In the genomic region with DNA sequence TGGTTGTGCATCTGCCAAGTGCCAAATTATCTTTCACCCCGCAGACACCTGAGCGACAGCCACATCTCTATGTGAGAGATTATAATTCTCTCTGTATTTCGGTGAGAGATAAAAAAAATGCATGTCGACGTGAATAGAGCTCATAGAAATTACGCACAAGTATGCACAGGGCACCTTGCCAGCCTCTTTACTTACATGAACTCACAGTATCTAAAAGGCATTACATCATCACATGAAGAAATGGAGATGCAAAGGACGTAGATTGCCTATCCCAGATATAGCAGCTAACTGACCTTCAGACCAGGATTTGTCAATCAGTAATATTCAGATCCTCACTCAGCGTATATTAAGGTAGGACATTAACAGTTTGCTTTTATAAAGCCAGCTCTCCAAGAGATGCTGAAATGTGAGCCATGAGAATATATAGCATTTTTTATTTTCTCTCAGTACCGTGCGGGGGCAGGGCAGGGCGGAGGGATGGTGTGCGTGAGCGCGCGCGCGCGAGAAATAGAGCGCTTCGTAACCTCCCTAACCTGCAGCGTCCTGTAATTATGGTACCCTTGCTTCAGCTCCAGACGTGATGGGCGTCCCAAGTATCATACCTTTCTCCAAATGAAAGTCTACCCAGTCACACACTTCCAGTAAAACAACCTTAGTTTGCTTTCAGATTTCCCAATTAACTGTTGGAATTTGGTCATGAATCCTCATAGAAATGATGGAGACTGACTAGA, we compare ENCODE assay signal across 8 mouse cellular contexts. TPM values are rescaled to one million over a fixed set of nuclear protein-coding genes. Genes with fewer than 3 reads are reported as not detected.
DNase-seq lines count a peak whose midpoint lies in the region; ATAC-seq and TF ChIP-seq lines count a peak whose summit lies in the region.

No protein-coding gene starts in this region.

- H3K9me3 ChIP-seq in heart, embryonic 12.5 days (replicated peaks): no peaks in the 10 kb centered on the region
- no peaks in the 10 kb centered on the region for H3K9me3 ChIP-seq in ES-Bruce4 (replicated peaks; ENCODE audit: control insufficient read depth, insufficient read depth, low read length, poor library complexity, severe bottlenecking)
- H3K9me3 ChIP-seq in embryonic facial prominence, embryonic 11.5 days (replicated peaks; ENCODE audit: control insufficient read depth, low read length): no peaks in the 10 kb centered on the region
- H3K9me3 ChIP-seq in intestine, embryonic 15.5 days: no peaks in the 10 kb centered on the region

- peak overlapping the region; percentile 71 for H3K4me2 ChIP-seq in heart, embryonic 12.5 days
- peak overlapping the region; percentile 60 for H3K4me2 ChIP-seq in embryonic facial prominence, embryonic 11.5 days (ENCODE audit: low read depth, low read length)
- H3K4me2 ChIP-seq in intestine, embryonic 15.5 days (replicated peaks): peak overlapping the region; percentile 76

- TF ChIP-seq CTCF in ES-Bruce4 (IDR thresholded peaks at IDR 0.05; ENCODE audit: low read depth, low read length): no peak

- peak overlapping the region; percentile 69; the same call in 1 of the 2 replicates for H3K27ac ChIP-seq in heart, embryonic 12.5 days (ENCODE audit: poor library complexity, severe bottlenecking)
- peak overlapping the region; percentile 34; the same call in 1 of the 2 replicates for H3K27ac ChIP-seq in ES-Bruce4 (ENCODE audit: insufficient read depth, low read length)
- H3K27ac ChIP-seq in embryonic facial prominence, embryonic 11.5 days (replicated peaks; ENCODE audit: low read depth, low read length): peak overlapping the region; percentile 80
- H3K27ac ChIP-seq in intestine, embryonic 15.5 days: peak overlapping the region; percentile 75

- peaks cover 10% of the 10 kb centered on the region; the same call in 1 of the 2 replicates for H3K4me1 ChIP-seq in heart, embryonic 12.5 days (replicated peaks)
- H3K4me1 ChIP-seq in ES-Bruce4 (ENCODE audit: control insufficient read depth, insufficient read depth, low read length): no peaks in the 10 kb centered on the region
- H3K4me1 ChIP-seq in embryonic facial prominence, embryonic 11.5 days (ENCODE audit: control insufficient read depth, insufficient read depth, low read length): no peaks in the 10 kb centered on the region
- peaks cover 4% of the 10 kb centered on the region; the same call in 1 of the 2 replicates for H3K4me1 ChIP-seq in intestine, embryonic 15.5 days (replicated peaks)

- no peak for TF ChIP-seq EP300 in ES-Bruce4 (IDR thresholded peaks at IDR 0.05; ENCODE audit: insufficient read depth, low read depth, low read length)

- H3K9ac ChIP-seq in heart, embryonic 12.5 days: peak overlapping the region; percentile 46; the same call in 1 of the 2 replicates
- H3K9ac ChIP-seq in ES-Bruce4 (ENCODE audit: low read depth, poor library complexity, severe bottlenecking): 0 out of 2 replicates have a peak overlapping the region, but pooled peaks have one; percentile 10
- peak overlapping the region; percentile 53 for H3K9ac ChIP-seq in embryonic facial prominence, embryonic 11.5 days (replicated peaks; ENCODE audit: low read length)
- H3K9ac ChIP-seq in intestine, embryonic 15.5 days: 0 out of 2 replicates have a peak overlapping the region, but pooled peaks have one; percentile 6

- WGBS in heart, embryonic 12.5 days: 16% methylated on average over 23 of the region's 23 CpGs
- WGBS in embryonic facial prominence, embryonic 11.5 days: 17% methylated on average over 23 of the region's 23 CpGs
- WGBS in intestine, embryonic 15.5 days: 13% methylated on average over 23 of the region's 23 CpGs

- no peaks in the 10 kb centered on the region for H3K36me3 ChIP-seq in heart, embryonic 12.5 days
- H3K36me3 ChIP-seq in ES-Bruce4 (ENCODE audit: control insufficient read depth, insufficient read depth, low read length, poor library complexity, severe bottlenecking): no peaks in the 10 kb centered on the region
- no peaks in the 10 kb centered on the region for H3K36me3 ChIP-seq in embryonic facial prominence, embryonic 11.5 days (replicated peaks; ENCODE audit: control insufficient read depth, insufficient read depth, low read depth, low read length)
- no peaks in the 10 kb centered on the region for H3K36me3 ChIP-seq in intestine, embryonic 15.5 days

- peak overlapping the region; percentile 42 for H3K4me3 ChIP-seq in heart, embryonic 12.5 days
- H3K4me3 ChIP-seq in ES-Bruce4 (ENCODE audit: low read depth, low read length): peak overlapping the region; percentile 32
- peak overlapping the region; percentile 41 for H3K4me3 ChIP-seq in embryonic facial prominence, embryonic 11.5 days (ENCODE audit: low read depth, low read length)
- peak overlapping the region; percentile 48 for H3K4me3 ChIP-seq in intestine, embryonic 15.5 days (replicated peaks)

- H3K27me3 ChIP-seq in heart, embryonic 12.5 days (replicated peaks): peaks cover 47% of the 10 kb centered on the region
- H3K27me3 ChIP-seq in ES-Bruce4 (ENCODE audit: control insufficient read depth, insufficient read depth, low read length, poor library complexity, severe bottlenecking): no peaks in the 10 kb centered on the region; the same call in none of the 2 replicates
- H3K27me3 ChIP-seq in embryonic facial prominence, embryonic 11.5 days (ENCODE audit: control insufficient read depth, insufficient read depth, low read length): peaks cover 5% of the 10 kb centered on the region; the same call in 1 of the 2 replicates
- no peaks in the 10 kb centered on the region for H3K27me3 ChIP-seq in intestine, embryonic 15.5 days (replicated peaks)

- DNase-seq in heart, postnatal 36 days: no peak
- peak; percentile 61 for DNase-seq in embryonic facial prominence, embryonic 11.5 days (ENCODE audit: low spot score)
- peak; percentile 60 for DNase-seq in testis, postnatal 14 days (ENCODE audit: low spot score)
- no peak for DNase-seq in urinary bladder, adult 2 months (ENCODE audit: low spot score)

- TF ChIP-seq POLR2A in ES-Bruce4 (IDR thresholded peaks at IDR 0.05; ENCODE audit: insufficient read depth, low read length): no peak

- intact Hi-C loops in heart, postnatal 36 days (cut with DNase I): no loop called here

- ATAC-seq in heart, embryonic 12.5 days (ENCODE audit: insufficient number of reproducible peaks, low FRiP score): no peak
- ATAC-seq in embryonic facial prominence, embryonic 11.5 days (replicated peaks; ENCODE audit: insufficient number of reproducible peaks, low FRiP score, low TSS enrichment, low read depth): peak; percentile 47; the same call in 1 of the 2 replicates
- peak; percentile 65 for ATAC-seq in intestine, embryonic 15.5 days
- peak; percentile 27; the same call in 1 of the 2 replicates for ATAC-seq in megakaryocyte, adult 5-6 weeks (ENCODE audit: poor library complexity, severe bottlenecking)

RNA-seq across cellular contexts. Expression of gene Hist3h2ba, which starts 0.8 kb away (rescaled TPM):
- polyA plus RNA-seq in heart, embryonic 12.5 days (2016; fragmentation: Nextera tagmentation; extraction: Ambion mirVana): 8.5 and 11.6 TPM in 2 replicates
- 1 to 10 TPM; 2.2 to 2.5 TPM for total RNA-seq in heart, postnatal 36 days (2021)
- 7.7 and 8.0 TPM in 2 replicates for polyA plus RNA-seq in ES-Bruce4 (2011; ENCODE audit: insufficient read depth, insufficient read length, low read depth, missing spikeins)
- polyA plus RNA-seq in embryonic facial prominence, embryonic 11.5 days (2014; fragmentation: Nextera tagmentation; extraction: Ambion mirVana): 45.1 and 52.2 TPM in 2 replicates
- polyA plus RNA-seq in intestine, embryonic 15.5 days (2015; fragmentation: Nextera tagmentation; extraction: Ambion mirVana): 39.9 and 40.0 TPM in 2 replicates
- 4.6 and 6.9 TPM in 2 replicates for total RNA-seq in megakaryocyte, adult 5-6 weeks (2015)
- 5.4 and 10.9 TPM in 2 replicates for total RNA-seq in megakaryocyte, adult 5-6 weeks (2017)
- 1.3 and 2.2 TPM in 2 replicates for polyA plus RNA-seq in urinary bladder, adult 2 months (2012; rRNA removed)

RNA-seq across cellular contexts. Expression of gene Hist3h2a, which starts 6.5 kb away (rescaled TPM):
- polyA plus RNA-seq in heart, embryonic 12.5 days (2016; fragmentation: Nextera tagmentation; extraction: Ambion mirVana): 26.5 and 28.4 TPM in 2 replicates
- total RNA-seq in heart, postnatal 36 days (2021): 10 to 100 TPM; 15.3 to 17.6 TPM
- 2.9 and 3.7 TPM in 2 replicates for polyA plus RNA-seq in ES-Bruce4 (2011; ENCODE audit: insufficient read depth, insufficient read length, low read depth, missing spikeins)
- 33.0 and 35.0 TPM in 2 replicates for polyA plus RNA-seq in embryonic facial prominence, embryonic 11.5 days (2014; fragmentation: Nextera tagmentation; extraction: Ambion mirVana)
- 27.2 and 28.3 TPM in 2 replicates for polyA plus RNA-seq in intestine, embryonic 15.5 days (2015; fragmentation: Nextera tagmentation; extraction: Ambion mirVana)
- total RNA-seq in megakaryocyte, adult 5-6 weeks (2015): 20.6 and 24.9 TPM in 2 replicates
- total RNA-seq in megakaryocyte, adult 5-6 weeks (2017): 267 and 273 TPM in 2 replicates
- 22.0 and 27.2 TPM in 2 replicates for polyA plus RNA-seq in urinary bladder, adult 2 months (2012; rRNA removed)

RNA-seq across cellular contexts. Expression of gene Trim17, which starts 6.5 kb away (rescaled TPM):
- 1.1 and 1.5 TPM in 2 replicates for polyA plus RNA-seq in heart, embryonic 12.5 days (2016; fragmentation: Nextera tagmentation; extraction: Ambion mirVana)
- total RNA-seq in heart, postnatal 36 days (2021): under 1 TPM; 0.11 to 0.16 TPM
- not detected in 2 replicates for polyA plus RNA-seq in ES-Bruce4 (2011; ENCODE audit: insufficient read depth, insufficient read length, low read depth, missing spikeins)
- 0.14 and 0.39 TPM in 2 replicates for polyA plus RNA-seq in embryonic facial prominence, embryonic 11.5 days (2014; fragmentation: Nextera tagmentation; extraction: Ambion mirVana)
- 0.16 and 0.35 TPM in 2 replicates for polyA plus RNA-seq in intestine, embryonic 15.5 days (2015; fragmentation: Nextera tagmentation; extraction: Ambion mirVana)
- total RNA-seq in megakaryocyte, adult 5-6 weeks (2015): not detected in 2 replicates
- total RNA-seq in megakaryocyte, adult 5-6 weeks (2017): 0.07 TPM in 1 of 2 replicates, not detected in the other
- 0.23 and 0.49 TPM in 2 replicates for polyA plus RNA-seq in urinary bladder, adult 2 months (2012; rRNA removed)

RNA-seq across cellular contexts. Expression of gene Rnf187, which starts 9.2 kb away (rescaled TPM):
- 208 and 213 TPM in 2 replicates for polyA plus RNA-seq in heart, embryonic 12.5 days (2016; fragmentation: Nextera tagmentation; extraction: Ambion mirVana)
- total RNA-seq in heart, postnatal 36 days (2021): 100 to 1,000 TPM; 160 to 167 TPM
- polyA plus RNA-seq in ES-Bruce4 (2011; ENCODE audit: insufficient read depth, insufficient read length, low read depth, missing spikeins): 104 and 105 TPM in 2 replicates
- polyA plus RNA-seq in embryonic facial prominence, embryonic 11.5 days (2014; fragmentation: Nextera tagmentation; extraction: Ambion mirVana): 315 and 331 TPM in 2 replicates
- 201 and 207 TPM in 2 replicates for polyA plus RNA-seq in intestine, embryonic 15.5 days (2015; fragmentation: Nextera tagmentation; extraction: Ambion mirVana)
- 42.6 and 42.9 TPM in 2 replicates for total RNA-seq in megakaryocyte, adult 5-6 weeks (2015)
- total RNA-seq in megakaryocyte, adult 5-6 weeks (2017): 49.7 and 61.7 TPM in 2 replicates
- polyA plus RNA-seq in urinary bladder, adult 2 months (2012; rRNA removed): 137 and 140 TPM in 2 replicates

RNA-seq across cellular contexts. Expression of gene Trim11, which starts 29.9 kb away (rescaled TPM):
- polyA plus RNA-seq in heart, embryonic 12.5 days (2016; fragmentation: Nextera tagmentation; extraction: Ambion mirVana): 27.6 and 30.8 TPM in 2 replicates
- total RNA-seq in heart, postnatal 36 days (2021): 10 to 100 TPM; 14.5 TPM
- 22.5 and 25.6 TPM in 2 replicates for polyA plus RNA-seq in ES-Bruce4 (2011; ENCODE audit: insufficient read depth, insufficient read length, low read depth, missing spikeins)
- polyA plus RNA-seq in embryonic facial prominence, embryonic 11.5 days (2014; fragmentation: Nextera tagmentation; extraction: Ambion mirVana): 15.0 and 18.4 TPM in 2 replicates
- polyA plus RNA-seq in intestine, embryonic 15.5 days (2015; fragmentation: Nextera tagmentation; extraction: Ambion mirVana): 16.0 and 17.0 TPM in 2 replicates
- total RNA-seq in megakaryocyte, adult 5-6 weeks (2015): 22.2 and 26.7 TPM in 2 replicates
- total RNA-seq in megakaryocyte, adult 5-6 weeks (2017): 30.0 and 33.2 TPM in 2 replicates
- 27.1 and 28.1 TPM in 2 replicates for polyA plus RNA-seq in urinary bladder, adult 2 months (2012; rRNA removed)

Comparison
In these comparisons a context has a peak if more than half of its experiments do, and no peak if none do; other contexts are left out.
1. DNase-seq: peak in embryonic facial prominence, embryonic 11.5 days (single experiment) and testis, postnatal 14 days (single experiment); none in heart, postnatal 36 days (0 of 2) and urinary bladder, adult 2 months (single experiment).
2. Peak in every context shown above with its lines, with median percentiles within 50 percentile points of each other: H3K27ac ChIP-seq, H3K4me2 ChIP-seq, H3K4me3 ChIP-seq and H3K9ac ChIP-seq.